Mouse (Mus musculus): ENCODE results near the gene Gm4201.
"Not testable (repeated sequence)": the region's sequence is repeated elsewhere in the genome, so short reads cannot be mapped to it uniquely, and the experiment has no call there.

Gm4201 gene

DNA sequence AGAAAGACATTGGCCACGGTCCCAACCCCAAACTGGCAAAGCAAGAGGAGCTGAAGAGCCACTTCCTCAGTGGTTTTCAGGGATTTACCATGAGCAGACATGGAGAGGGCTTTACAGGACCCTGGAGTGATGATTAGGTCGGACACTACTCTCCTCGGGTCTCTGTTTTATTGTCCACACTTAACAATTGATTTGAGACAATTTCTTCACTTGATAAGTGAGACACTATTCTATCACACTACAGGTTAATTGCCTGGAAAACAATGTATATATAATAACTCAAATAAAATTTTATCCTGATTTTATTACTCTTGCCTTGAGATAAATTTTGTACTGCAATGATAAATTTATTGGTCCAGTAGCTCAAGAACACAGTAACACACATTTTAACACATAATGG, at the start of gene Gm4201:
Gene Gm4201 (minus strand): TSS at position 101 of the 400 bp plus-strand sequence.
- DNase-seq (ENCODE audit: low spot score in 2 of 2) = not testable (repeated sequence)

DNA sequence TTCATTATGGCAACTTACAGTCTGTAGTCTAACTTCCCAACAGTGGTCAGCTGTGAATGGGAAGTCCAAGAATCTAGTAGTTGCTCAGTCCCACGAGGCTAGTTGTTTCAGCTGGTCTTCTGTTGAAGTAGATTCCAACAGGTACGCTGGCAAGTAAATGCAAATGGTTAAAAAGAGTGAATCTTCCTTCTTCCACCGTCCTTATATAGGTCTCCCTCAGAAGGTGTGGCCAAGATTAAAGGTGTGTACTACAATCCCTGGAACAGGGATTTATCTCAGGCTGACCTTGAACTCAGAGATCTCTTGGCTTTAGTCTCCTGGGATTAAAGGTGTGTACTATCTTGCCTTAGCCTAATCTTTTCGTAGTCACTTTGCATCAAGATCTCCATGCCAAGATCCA, 22.9 kb upstream of the Gm4201 start, which contains the start of gene Gm4565:
Gene Gm4565 (minus strand): TSS at position 101 of the 400 bp plus-strand sequence.
- DNase-seq (ENCODE audit: low spot score in 2 of 2) = not testable (repeated sequence)

- DNase-seq (ENCODE audit: low spot score in 2 of 2) = not testable (repeated sequence)
Measured at GRCm38 (mm10) chr7:22534787-22535186, 30.4 kb downstream of the Gm4201 start, which contains the start of gene Gm8677. Gm8677 (minus strand) TSS chr7:22534887.

DNA sequence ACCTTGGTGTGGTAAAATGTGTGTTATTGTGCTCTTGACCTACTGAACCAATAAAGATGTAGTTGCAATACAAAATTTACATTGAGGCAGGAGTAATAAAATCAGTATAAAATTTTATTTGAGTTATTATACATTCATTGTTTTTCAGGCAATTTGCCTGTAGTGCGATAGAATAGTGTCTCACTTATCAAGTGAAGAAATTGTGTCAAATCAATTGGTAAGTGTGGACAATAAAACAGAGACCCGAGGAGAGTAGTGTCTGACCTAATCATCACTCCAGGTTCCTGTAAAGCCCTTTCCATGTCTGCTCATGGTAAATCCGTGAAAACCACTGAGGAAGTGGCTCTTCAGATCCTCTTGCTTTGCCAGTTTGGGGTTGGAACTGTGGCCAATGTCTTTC, 42.5 kb downstream of the Gm4201 start, which contains the start of gene Vmn1r152:
Gene Vmn1r152 (plus strand): TSS at position 301 of the 400 bp plus-strand sequence.
- DNase-seq (ENCODE audit: low spot score in 2 of 2) = not testable (repeated sequence)
